Mouse (Mus musculus): ENCODE measurements around the gene Lrfn2.

DNA sequence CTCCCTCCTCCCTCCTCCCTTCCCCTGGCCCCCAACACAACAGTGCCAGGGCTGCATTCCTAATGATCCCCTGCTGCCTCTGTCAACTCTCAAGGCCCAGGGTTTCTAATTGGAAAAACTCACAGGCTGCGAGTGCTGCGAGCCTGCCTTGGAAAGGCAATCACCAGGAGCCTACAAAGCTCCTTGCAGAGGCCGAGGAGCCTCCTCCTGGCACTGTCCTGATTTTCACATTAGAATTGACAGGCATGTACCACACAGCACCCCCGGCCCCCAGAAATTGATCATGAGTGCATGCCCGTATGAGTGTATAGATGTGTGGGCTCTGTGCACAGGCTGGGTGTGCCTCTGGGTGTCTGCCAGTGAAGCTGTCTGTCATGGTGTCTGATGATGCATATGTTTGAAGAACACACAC is 44.4 kb downstream of the Lrfn2 start:
- TF ChIP-seq POLR2A (IDR thresholded peaks at IDR 0.05; ENCODE audit: borderline replicate concordance, insufficient read depth, low read length) (no peak), CTCF (IDR thresholded peaks at IDR 0.05; ENCODE audit: borderline replicate concordance, insufficient read depth, low read depth, low read length) (no peak)
